8 mouse cellular contexts compared by ENCODE assay signal in the genomic region with DNA sequence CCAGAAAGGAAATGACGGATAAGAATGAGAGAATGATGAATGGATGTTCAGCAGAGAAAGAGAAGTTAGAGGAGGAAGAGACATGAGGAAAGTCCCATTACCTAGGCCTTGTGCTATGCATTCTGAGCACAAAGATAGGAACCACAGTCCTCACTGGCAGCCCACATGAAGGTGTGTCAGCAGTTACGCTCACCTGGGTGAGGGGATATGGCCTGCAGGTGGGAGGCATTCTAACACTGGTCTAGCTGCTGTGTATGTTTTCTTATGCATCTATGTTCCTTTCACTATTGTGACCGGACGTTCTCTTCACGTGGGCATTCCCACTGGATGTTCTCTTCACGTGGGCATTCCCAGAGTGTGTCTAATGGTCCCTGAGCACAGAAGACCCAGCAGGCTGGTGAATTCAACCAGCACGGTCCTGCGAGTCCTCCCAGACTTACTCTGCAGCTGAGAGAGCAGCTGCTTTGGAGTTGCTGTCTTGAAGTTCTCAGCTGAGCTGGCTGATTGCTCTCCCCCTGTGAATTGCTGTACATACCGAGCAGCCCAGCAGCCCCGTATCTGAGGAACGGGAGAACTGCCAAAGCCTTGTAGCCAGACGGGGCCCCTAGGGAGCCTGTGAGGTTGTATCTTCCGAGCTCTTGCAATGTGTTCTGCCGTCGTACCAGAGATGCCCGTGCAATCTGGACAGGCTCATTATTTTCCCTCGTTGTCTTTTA.
DNase-seq lines count a peak whose midpoint lies in the region; ATAC-seq and TF ChIP-seq lines count a peak whose summit lies in the region.

No protein-coding gene starts in this region.

- no peak overlapping the region for H3K27ac ChIP-seq in kidney, adult 2 months (ENCODE audit: insufficient read depth, low read depth, low read length)
- 0 out of 4 replicates have a peak overlapping the region, but pooled peaks of 1 of the 2 experiments have one; percentile 9 for H3K27ac ChIP-seq in heart, embryonic 14.5 days (replicated peaks in 1 of 2; ENCODE audit: control insufficient read depth in 1 of 2, insufficient read depth in 1 of 2, low read depth in 2 of 2, low read length in 2 of 2)
- H3K27ac ChIP-seq in limb, embryonic 12.5 days = peak overlapping the region; percentile 75

- peak; percentile 71 for ATAC-seq in heart, embryonic 14.5 days (ENCODE audit: insufficient number of reproducible peaks, insufficient read depth, low FRiP score, low read depth)
- ATAC-seq in limb, embryonic 12.5 days (ENCODE audit: insufficient number of reproducible peaks, insufficient read depth, low FRiP score, low TSS enrichment, low read depth) = no peak

- DNase-seq in kidney, postnatal 14 days = peak; percentile 16
- DNase-seq in kidney, adult 2 months = no peak
- peak; percentile 19 for DNase-seq in cerebellum, adult 8-10 months
- DNase-seq in frontal cortex, postnatal 14 days (ENCODE audit: low spot score in 2 of 2) = no peak
- DNase-seq in urinary bladder, postnatal 10 days (ENCODE audit: low spot score) = no peak
- DNase-seq in adrenal gland, adult (ENCODE audit: inconsistent age in 2 of 2, low spot score in 1 of 2) = no peak

- no peaks in the 10 kb centered on the region for H3K9me3 ChIP-seq in heart, embryonic 14.5 days (ENCODE audit: control insufficient read depth, low read length)
- no peaks in the 10 kb centered on the region for H3K9me3 ChIP-seq in limb, embryonic 12.5 days

- no peak for TF ChIP-seq POLR2A in kidney, adult 2 months (IDR thresholded peaks at IDR 0.05; ENCODE audit: low read depth, low read length)

- 54% methylated on average over 17 of the region's 17 CpGs for WGBS in kidney, adult 2 months
- 35% methylated on average over 17 of the region's 17 CpGs for WGBS in heart, embryonic 14.5 days
- WGBS in limb, embryonic 12.5 days = 41% methylated on average over 17 of the region's 17 CpGs

- no peaks in the 10 kb centered on the region for H3K36me3 ChIP-seq in kidney, adult 2 months (ENCODE audit: control insufficient read depth, insufficient read depth, low read length)
- H3K36me3 ChIP-seq in heart, embryonic 14.5 days (ENCODE audit: control insufficient read depth, insufficient read depth, low read length) = no peaks in the 10 kb centered on the region
- no peaks in the 10 kb centered on the region for H3K36me3 ChIP-seq in limb, embryonic 12.5 days

- TF ChIP-seq CTCF in kidney, adult 2 months (conservative IDR thresholded peaks at IDR 0.05; ENCODE audit: insufficient read depth, insufficient read length, low read depth, low read length) = no peak

- no peaks in the 10 kb centered on the region for H3K4me1 ChIP-seq in kidney, adult 2 months (ENCODE audit: control insufficient read depth, insufficient read depth, low read length)
- H3K4me1 ChIP-seq in heart, embryonic 14.5 days (ENCODE audit: control insufficient read depth in 2 of 2, insufficient read depth in 2 of 2, low read length in 2 of 2) = peaks cover 4 to 9% of the 10 kb centered on the region in 2 experiments
- H3K4me1 ChIP-seq in limb, embryonic 12.5 days (replicated peaks) = peaks cover 42% of the 10 kb centered on the region

- peak overlapping the region; percentile 46 for H3K4me2 ChIP-seq in heart, embryonic 14.5 days (ENCODE audit: low read length)
- peak overlapping the region; percentile 31; the same call in 1 of the 2 replicates for H3K4me2 ChIP-seq in limb, embryonic 12.5 days

- H3K4me3 ChIP-seq in kidney, adult 2 months (ENCODE audit: insufficient read depth, low read depth, low read length) = no peak overlapping the region
- no peak overlapping the region; a peak in 1 of 4 replicates for H3K4me3 ChIP-seq in heart, embryonic 14.5 days (ENCODE audit: control insufficient read depth in 1 of 2, insufficient read depth in 1 of 2, low read depth in 1 of 2, low read length in 2 of 2)
- no peak overlapping the region for H3K4me3 ChIP-seq in limb, embryonic 12.5 days (replicated peaks)

- no peaks in the 10 kb centered on the region for H3K27me3 ChIP-seq in kidney, adult 2 months (replicated peaks; ENCODE audit: control insufficient read depth, insufficient read depth, low read length)
- H3K27me3 ChIP-seq in heart, embryonic 14.5 days (ENCODE audit: control insufficient read depth, insufficient read depth, low read length) = peaks cover 86% of the 10 kb centered on the region
- no peaks in the 10 kb centered on the region for H3K27me3 ChIP-seq in limb, embryonic 12.5 days

- no peak overlapping the region for H3K9ac ChIP-seq in heart, embryonic 14.5 days (ENCODE audit: low read length)
- no peak overlapping the region for H3K9ac ChIP-seq in limb, embryonic 12.5 days (replicated peaks)

Comparison
In these comparisons a context has a peak if more than half of its experiments do, and no peak if none do; other contexts are left out.
1. DNase-seq: peak in kidney, postnatal 14 days (single experiment) and cerebellum, adult 8-10 months (single experiment); none in kidney, adult 2 months (single experiment), frontal cortex, postnatal 14 days (0 of 2), urinary bladder, postnatal 10 days (single experiment) and adrenal gland, adult (0 of 2).